ENCODE assay signal across 23 mouse cellular contexts in the genomic region with DNA sequence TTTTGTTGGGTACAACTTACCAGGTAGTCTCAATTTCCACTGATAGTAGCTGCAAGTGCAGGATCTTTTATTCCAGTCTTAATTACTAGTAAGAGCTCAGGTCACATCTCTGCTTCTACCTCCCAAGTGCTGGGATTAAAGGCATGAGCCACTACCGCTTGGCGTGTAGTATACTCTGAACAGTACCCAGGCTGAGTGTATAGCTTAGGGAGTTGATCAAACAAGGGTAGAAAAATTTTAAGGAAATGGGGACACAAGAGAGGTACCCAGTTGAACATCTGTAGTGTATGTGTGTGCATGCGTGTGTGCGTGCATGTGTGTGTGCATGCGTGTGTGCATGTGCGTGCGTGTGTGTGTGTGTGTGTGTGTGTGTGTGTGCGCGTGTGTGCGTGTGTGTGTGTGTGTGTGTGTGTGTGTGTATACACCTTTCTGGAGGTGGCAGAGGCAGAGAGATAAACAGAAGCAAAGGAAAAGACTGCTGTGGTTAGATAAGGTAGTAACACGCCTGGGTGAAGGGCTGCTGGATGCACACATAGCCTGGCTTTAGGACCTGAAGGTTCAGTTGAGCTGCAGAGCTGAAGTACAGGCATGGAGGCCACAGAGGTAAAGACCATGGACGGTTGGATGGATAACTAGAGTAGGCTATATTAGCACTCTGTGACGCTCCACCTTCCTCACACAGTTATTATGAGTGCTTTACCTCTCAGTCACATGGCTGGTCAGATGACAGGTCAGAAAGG. TPM values are rescaled to one million over a fixed set of nuclear protein-coding genes. Genes with fewer than 3 reads are reported as not detected.
DNase-seq lines count a peak whose midpoint lies in the region; ATAC-seq lines count a peak whose summit lies in the region.
"Had no signal": no experiment of that assay in that cellular context is flagged by ENCODE, and none has a peak within 500 bp of the region (broad histone marks: within the 10 kb centered on the region; RNA-seq: fewer than 3 reads in every experiment).

No protein-coding gene starts in this region.

- no peak for DNase-seq in kidney, adult 8-10 months
- peak; percentile 78 for DNase-seq in c-Kit-positive CD71-positive TER-119-positive erythroid progenitor cells, embryonic 14.5 days (ENCODE audit: low spot score)
- DNase-seq in liver, embryonic 11.5 days (ENCODE audit: low spot score), result no peak
- DNase-seq in left cerebral cortex, adult 8-10 months (ENCODE audit: low spot score in 2 of 2), result no peak
- DNase-seq in retina, embryonic 14.5 days (ENCODE audit: low spot score), result no peak
- DNase-seq in ovary, postnatal 14 days (ENCODE audit: low spot score), result no peak
- DNase-seq: cerebellum, adult 2 months; gastrocnemius, adult 2 months; heart, adult 18-20 months; kidney, adult 18-20 months; layer of hippocampus, postnatal 36 days; left cerebral cortex, postnatal 4 days; lung, adult 18-20 months; lung, postnatal 4 days; thymus, postnatal 14 days had no signal

- no peak overlapping the region for H3K9ac ChIP-seq in kidney, embryonic 16.5 days (replicated peaks; ENCODE audit: low read length)
- 0 out of 2 replicates have a peak overlapping the region, but pooled peaks have one; percentile 21 for H3K9ac ChIP-seq in liver, embryonic 11.5 days (ENCODE audit: low read depth, low read length)
- H3K9ac ChIP-seq: hindbrain, embryonic 14.5 days; midbrain, embryonic 15.5 days had no signal

- no peaks in the 10 kb centered on the region for H3K9me3 ChIP-seq in kidney, embryonic 16.5 days (ENCODE audit: low read length)
- H3K9me3 ChIP-seq in liver, embryonic 11.5 days (ENCODE audit: control insufficient read depth, low read length), result no peaks in the 10 kb centered on the region
- H3K9me3 ChIP-seq in megakaryocyte, embryonic 14.5 days, result no peaks in the 10 kb centered on the region
- H3K9me3 ChIP-seq: midbrain, embryonic 15.5 days had no signal

- no peaks in the 10 kb centered on the region for H3K36me3 ChIP-seq in kidney, embryonic 16.5 days (ENCODE audit: insufficient read depth, low read length)
- no peaks in the 10 kb centered on the region for H3K36me3 ChIP-seq in liver, embryonic 11.5 days (ENCODE audit: control insufficient read depth, insufficient read depth, low read length)
- H3K36me3 ChIP-seq in megakaryocyte, embryonic 14.5 days (replicated peaks; ENCODE audit: low read length), result peaks cover 93% of the 10 kb centered on the region
- H3K36me3 ChIP-seq: midbrain, embryonic 15.5 days had no signal

- H3K4me1 ChIP-seq in kidney, embryonic 16.5 days (ENCODE audit: insufficient read depth, low read length), result no peaks in the 10 kb centered on the region
- peaks cover 9% of the 10 kb centered on the region for H3K4me1 ChIP-seq in liver, embryonic 11.5 days (replicated peaks; ENCODE audit: control insufficient read depth, insufficient read depth, low read length)
- peaks cover 72% of the 10 kb centered on the region for H3K4me1 ChIP-seq in megakaryocyte, embryonic 14.5 days
- H3K4me1 ChIP-seq: midbrain, embryonic 15.5 days had no signal

- WGBS in kidney, embryonic 16.5 days, result 59% methylated on average over 13 of the region's 13 CpGs
- WGBS in liver, embryonic 11.5 days, result 38% methylated on average over 13 of the region's 13 CpGs

- ATAC-seq in kidney, embryonic 16.5 days (ENCODE audit: low FRiP score, low TSS enrichment), result 0 out of 2 replicates have a peak, but pooled peaks have one; percentile 31
- peak; percentile 98 for ATAC-seq in liver, embryonic 11.5 days (replicated peaks; ENCODE audit: low FRiP score)
- ATAC-seq: midbrain, embryonic 15.5 days had no signal

- no peak overlapping the region for H3K27ac ChIP-seq in kidney, embryonic 16.5 days (ENCODE audit: low read length)
- H3K27ac ChIP-seq in liver, embryonic 11.5 days (ENCODE audit: low read depth, low read length), result peak overlapping the region; percentile 70
- H3K27ac ChIP-seq: gastrocnemius, adult 2 months; hindbrain, embryonic 14.5 days; midbrain, embryonic 15.5 days had no signal

- no peaks in the 10 kb centered on the region for H3K27me3 ChIP-seq in kidney, embryonic 16.5 days (ENCODE audit: insufficient read depth, low read length)
- no peaks in the 10 kb centered on the region for H3K27me3 ChIP-seq in liver, embryonic 11.5 days (replicated peaks; ENCODE audit: control insufficient read depth, insufficient read depth, low read length)
- no peaks in the 10 kb centered on the region for H3K27me3 ChIP-seq in megakaryocyte, embryonic 14.5 days (replicated peaks)
- H3K27me3 ChIP-seq: midbrain, embryonic 15.5 days had no signal

- no peak overlapping the region for H3K4me3 ChIP-seq in kidney, embryonic 16.5 days (ENCODE audit: low read length)
- H3K4me3 ChIP-seq in liver, embryonic 11.5 days (ENCODE audit: low read depth, low read length), result no peak overlapping the region
- peak overlapping the region; percentile 16 for H3K4me3 ChIP-seq in megakaryocyte, embryonic 14.5 days (replicated peaks)
- H3K4me3 ChIP-seq: gastrocnemius, adult 2 months; midbrain, embryonic 15.5 days had no signal

- no peak overlapping the region for H3K4me2 ChIP-seq in kidney, embryonic 16.5 days (replicated peaks; ENCODE audit: low read depth, low read length)
- peak overlapping the region; percentile 37 for H3K4me2 ChIP-seq in liver, embryonic 11.5 days
- H3K4me2 ChIP-seq: hindbrain, embryonic 14.5 days; midbrain, embryonic 15.5 days had no signal

RNA-seq across cellular contexts. Expression of gene Cyp26c1, which starts 17.4 kb away (rescaled TPM):
- polyA plus RNA-seq in kidney, embryonic 16.5 days (2015; fragmentation: Nextera tagmentation; extraction: Ambion mirVana), result 0.11 and 0.13 TPM in 2 replicates
- 0.10 TPM in 2 replicates for polyA plus RNA-seq in liver, embryonic 11.5 days (2014; fragmentation: Nextera tagmentation; extraction: Ambion mirVana)
- polyA plus RNA-seq in megakaryocyte, embryonic 14.5 days (2012; ENCODE audit: insufficient read depth, low replicate concordance), result 2.0 TPM in 1 of 2 replicates, not detected in the other
- not detected for total RNA-seq in left cerebral cortex, adult 8-10 months (2022)
- total RNA-seq: adrenal gland, adult 18-20 months; layer of hippocampus, adult 18-20 months had no signal
- polyA plus RNA-seq: cerebellum, adult 2 months; heart, postnatal 0 days; hindbrain, embryonic 14.5 days; midbrain, embryonic 15.5 days; stomach, embryonic 16.5 days had no signal

RNA-seq across cellular contexts. Expression of gene Cyp26a1, which starts 29.6 kb away (rescaled TPM):
- 1.8 and 3.1 TPM in 2 replicates for polyA plus RNA-seq in kidney, embryonic 16.5 days (2015; fragmentation: Nextera tagmentation; extraction: Ambion mirVana)
- 0.58 and 0.63 TPM in 2 replicates for polyA plus RNA-seq in liver, embryonic 11.5 days (2014; fragmentation: Nextera tagmentation; extraction: Ambion mirVana)
- polyA plus RNA-seq in megakaryocyte, embryonic 14.5 days (2012; ENCODE audit: insufficient read depth, low replicate concordance), result 1.3 TPM in 1 of 2 replicates, not detected in the other
- under 1 TPM in 3 of 4 experiments, not detected in 1; 0.38 to 0.62 (median 0.41) TPM for total RNA-seq in left cerebral cortex, adult 8-10 months (2022)
- total RNA-seq: adrenal gland, adult 18-20 months; heart, adult 18-20 months had no signal
- polyA plus RNA-seq: cerebellum, adult 2 months; midbrain, embryonic 15.5 days had no signal
